Mouse (Mus musculus) stomach, embryonic 14.5 days (tissue): ENCODE results near the gene Fam196b. TPM values are rescaled to one million over a fixed set of nuclear protein-coding genes. Genes with fewer than 3 reads are reported as not detected.

ENCODE experiments used
- ATAC-seq: fragments of 200-750 bp; cut with Nextera tagmentation; 2 replicates; pipeline ENCODE4 v1.8.0; 2017; ENCODE audit warnings: low read depth, moderate TSS enrichment; ENCODE audit not compliant: insufficient number of reproducible peaks, insufficient read depth, low FRiP score
- H3K27ac ChIP-seq: fragments of 300-500 bp; sonication (generic); 2 replicates; pipeline ENCODE4 v1.5.1; 2014; ENCODE audit warnings: mild to moderate bottlenecking, low read length, moderate library complexity, mixed read lengths
- H3K27me3 ChIP-seq: fragments of 300-500 bp; sonication (generic); 2 replicates; pipeline ENCODE4 v1.6.1; 2014; ENCODE audit warnings: low read length, control low read depth, mixed read lengths; ENCODE audit not compliant: control insufficient read depth, insufficient read depth
- H3K36me3 ChIP-seq: fragments of 300-500 bp; sonication (generic); 2 replicates; pipeline ENCODE4 v1.6.1; 2014; ENCODE audit warnings: mild to moderate bottlenecking, control low read depth, low read length, moderate library complexity, mixed read lengths; ENCODE audit not compliant: control insufficient read depth, insufficient read depth
- H3K4me1 ChIP-seq: fragments of 300-500 bp; sonication (generic); 2 replicates; pipeline ENCODE4 v1.6.1; 2014; ENCODE audit warnings: low read length, control low read depth, mixed read lengths; ENCODE audit not compliant: control insufficient read depth, insufficient read depth
- H3K4me2 ChIP-seq: fragments of 300-500 bp; sonication (generic); replicated peaks from 2 replicates; pipeline ENCODE4 v1.6.1; 2014; ENCODE audit warnings: low read depth, low read length, control low read depth
- H3K4me3 ChIP-seq: fragments of 300-500 bp; sonication (generic); 2 replicates; pipeline ENCODE4 v1.5.1; 2014; ENCODE audit warnings: low read depth, low read length, control low read depth
- H3K9ac ChIP-seq: fragments of 300-500 bp; sonication (generic); replicated peaks from 2 replicates; pipeline ENCODE4 v1.6.1; 2014; ENCODE audit warnings: low read depth, mild to moderate bottlenecking, control low read depth, low read length, moderate library complexity, mixed read lengths
- H3K9me3 ChIP-seq: fragments of 300-500 bp; sonication (generic); 2 replicates; pipeline ENCODE4 v1.6.1; 2016; ENCODE audit warnings: low read depth, low read length, control low read depth; ENCODE audit not compliant: control insufficient read depth
- WGBS: fragments of 180-500 bp; shearing (Covaris S2); extraction: QIAGEN DNeasy Blood & Tissue Kit; methylation state at CpG from one replicate; pipeline ENCODE4 v1.1.7; 2014; 5-methylcytosine and 5-hydroxymethylcytosine counted together
- polyA plus RNA-seq: library from polyadenylated mRNA; unstranded; fragments of >200 nt; fragmentation: Nextera tagmentation; extraction: Ambion mirVana; gene quantifications from 2 replicates; pipeline ENCODE4 v1.2.1, GENCODE M21; 2014

Fam196b gene
- polyA plus RNA-seq, 1 experiment from 2014 or later, result 0.04 TPM

- no peak overlapping the region for H3K9ac ChIP-seq
- no peaks in the 10 kb centered on the region for H3K9me3 ChIP-seq
- 46% methylated on average over 5 of the region's 5 CpGs for WGBS
- no peak overlapping the region for H3K4me3 ChIP-seq
- no peak overlapping the region for H3K27ac ChIP-seq
- no peak for ATAC-seq
- no peaks in the 10 kb centered on the region for H3K4me1 ChIP-seq
- H3K27me3 ChIP-seq, result no peaks in the 10 kb centered on the region
- H3K36me3 ChIP-seq, result no peaks in the 10 kb centered on the region
- H3K4me2 ChIP-seq, result peak overlapping the region; percentile 32; the same call in 1 of the 2 replicates
These were observed 761 bp downstream of the Fam196b start for GRCm38 (mm10) chr11:34315383-34315782.

- Histone ChIP-seq H3K9ac (no peak overlapping the region), H3K4me2 (no peak overlapping the region), H3K36me3 (no peaks in the 10 kb centered on the region), H3K9me3 (no peaks in the 10 kb centered on the region), H3K4me1 (no peaks in the 10 kb centered on the region), H3K27me3 (no peaks in the 10 kb centered on the region), H3K27ac (no peak overlapping the region), H3K4me3 (no peak overlapping the region)
- ATAC-seq, result no peak
- 81% methylated on average over 10 of the region's 10 CpGs for WGBS
These were observed 1.6 kb downstream of the Fam196b start for GRCm38 (mm10) chr11:34316176-34316575.

GRCm38 (mm10) chr11:34317001-34317400 lies 2.4 kb downstream of the Fam196b start:
- H3K27ac ChIP-seq, result no peak overlapping the region
- no peak for ATAC-seq
- no peak overlapping the region for H3K9ac ChIP-seq
- no peak overlapping the region for H3K4me2 ChIP-seq
- 81% methylated on average over 8 of the region's 8 CpGs for WGBS
- no peak overlapping the region for H3K4me3 ChIP-seq
- H3K36me3 ChIP-seq, result no peaks in the 10 kb centered on the region
- H3K27me3 ChIP-seq, result no peaks in the 10 kb centered on the region
- H3K9me3 ChIP-seq, result no peaks in the 10 kb centered on the region
- no peaks in the 10 kb centered on the region for H3K4me1 ChIP-seq

- 81% methylated on average over 1 of the region's 1 CpGs for WGBS
These were observed 4.7 kb downstream of the Fam196b start for GRCm38 (mm10) chr11:34319282-34319681.

GRCm38 (mm10) chr11:34323664-34324063 lies 9.0 kb downstream of the Fam196b start:
- Histone ChIP-seq H3K4me3 (no peak overlapping the region), H3K27ac (no peak overlapping the region), H3K9me3 (no peaks in the 10 kb centered on the region), H3K36me3 (no peaks in the 10 kb centered on the region), H3K27me3 (no peaks in the 10 kb centered on the region), H3K4me2 (no peak overlapping the region), H3K4me1 (no peaks in the 10 kb centered on the region), H3K9ac (no peak overlapping the region)
- ATAC-seq, result no peak
- WGBS, result 78% methylated on average over 8 of the region's 8 CpGs

More at GRCm38 (mm10) chr11:34319282-34319681, 4.7 kb downstream of the Fam196b start:
- no peak for ATAC-seq
- Histone ChIP-seq H3K36me3 (no peaks in the 10 kb centered on the region), H3K9me3 (no peaks in the 10 kb centered on the region), H3K27ac (no peak overlapping the region), H3K4me2 (no peak overlapping the region), H3K4me3 (no peak overlapping the region), H3K9ac (no peak overlapping the region), H3K27me3 (no peaks in the 10 kb centered on the region), H3K4me1 (no peaks in the 10 kb centered on the region)

GRCm38 (mm10) chr11:34332344-34333031 lies 17.9 kb downstream of the Fam196b start:
- 55% methylated on average over 7 of the region's 7 CpGs for WGBS
- Histone ChIP-seq H3K36me3 (no peaks in the 10 kb centered on the region), H3K27ac (no peak overlapping the region), H3K27me3 (no peaks in the 10 kb centered on the region), H3K9me3 (no peaks in the 10 kb centered on the region), H3K9ac (no peak overlapping the region), H3K4me1 (no peaks in the 10 kb centered on the region), H3K4me2 (no peak overlapping the region), H3K4me3 (no peak overlapping the region)
- ATAC-seq, result no peak

- Histone ChIP-seq H3K9me3 (no peaks in the 10 kb centered on the region), H3K36me3 (no peaks in the 10 kb centered on the region)
- 57% methylated on average over 1 of the region's 1 CpGs for WGBS
These were observed 23.3 kb downstream of the Fam196b start for GRCm38 (mm10) chr11:34337907-34338306.

GRCm38 (mm10) chr11:34339693-34340092 lies 25.1 kb downstream of the Fam196b start:
- H3K27me3 ChIP-seq, result no peaks in the 10 kb centered on the region
- H3K4me2 ChIP-seq, result no peak overlapping the region
- H3K9ac ChIP-seq, result no peak overlapping the region
- H3K4me3 ChIP-seq, result no peak overlapping the region
- 0 out of 2 replicates have a peak, but pooled peaks cover 2% of the 10 kb centered on the region for H3K4me1 ChIP-seq
- H3K9me3 ChIP-seq, result no peaks in the 10 kb centered on the region
- WGBS, result 85% methylated on average over 5 of the region's 5 CpGs
- no peak overlapping the region for H3K27ac ChIP-seq
- no peak for ATAC-seq
- H3K36me3 ChIP-seq, result no peaks in the 10 kb centered on the region

More at GRCm38 (mm10) chr11:34337907-34338306, 23.3 kb downstream of the Fam196b start:
- H3K27ac ChIP-seq, result no peak overlapping the region
- no peak overlapping the region for H3K9ac ChIP-seq
- no peaks in the 10 kb centered on the region for H3K27me3 ChIP-seq
- H3K4me2 ChIP-seq, result no peak overlapping the region
- H3K4me3 ChIP-seq, result no peak overlapping the region
- ATAC-seq, result no peak
- H3K4me1 ChIP-seq, result 0 out of 2 replicates have a peak, but pooled peaks cover 2% of the 10 kb centered on the region
